Mouse (Mus musculus) thymus, adult 2 months (tissue): ENCODE measurements at regions not wholly inside any gene's neighbourhood (a gene's known extent, or its start where the extent isn't known, plus 50 kb on each side); places are given as distances from the start of the nearest gene placed in this dataset.

ENCODE experiments used
- CTCF ChIP-seq: fragments of 200-500 bp; IDR thresholded peaks from 2 replicates; pipeline ENCODE4 v1.5.1; 2012; ENCODE audit warnings: mild to moderate bottlenecking, control low read depth, low read length, moderate library complexity, borderline replicate concordance; ENCODE audit not compliant: control insufficient read depth, poor library complexity, insufficient read depth; ENCODE audit errors: extremely low read depth
- POLR2A ChIP-seq: fragments of 200-500 bp; IDR thresholded peaks from 2 replicates; pipeline ENCODE4 v1.6.1; 2012; ENCODE audit warnings: mild to moderate bottlenecking, low read length, control low read depth, moderate library complexity; ENCODE audit not compliant: control insufficient read depth, poor library complexity, insufficient read depth; ENCODE audit errors: extremely low read depth

DNA sequence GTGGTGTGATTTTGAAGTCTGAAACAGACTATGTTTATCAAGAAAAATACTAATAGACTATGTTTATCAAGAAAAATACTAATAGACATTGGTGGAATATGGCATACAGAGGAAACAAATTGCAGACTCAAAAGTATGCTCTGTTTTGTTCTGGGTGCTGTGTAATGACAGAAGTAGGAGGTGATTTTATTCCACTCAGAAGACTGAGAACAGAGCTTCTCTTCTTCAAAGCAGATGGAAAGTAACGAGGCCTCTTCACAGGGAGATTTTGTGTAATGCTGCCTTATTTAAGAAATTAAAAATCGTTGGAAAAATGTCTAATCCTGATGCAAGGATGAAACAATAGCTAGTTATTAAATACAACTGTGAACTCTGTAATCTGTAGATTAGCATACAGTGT is 691.7 kb downstream of the 5730522E02Rik start:
- no peak for TF ChIP-seq POLR2A
- no peak for TF ChIP-seq CTCF
